ENCODE assay signal across 8 mouse cellular contexts in the genomic region with DNA sequence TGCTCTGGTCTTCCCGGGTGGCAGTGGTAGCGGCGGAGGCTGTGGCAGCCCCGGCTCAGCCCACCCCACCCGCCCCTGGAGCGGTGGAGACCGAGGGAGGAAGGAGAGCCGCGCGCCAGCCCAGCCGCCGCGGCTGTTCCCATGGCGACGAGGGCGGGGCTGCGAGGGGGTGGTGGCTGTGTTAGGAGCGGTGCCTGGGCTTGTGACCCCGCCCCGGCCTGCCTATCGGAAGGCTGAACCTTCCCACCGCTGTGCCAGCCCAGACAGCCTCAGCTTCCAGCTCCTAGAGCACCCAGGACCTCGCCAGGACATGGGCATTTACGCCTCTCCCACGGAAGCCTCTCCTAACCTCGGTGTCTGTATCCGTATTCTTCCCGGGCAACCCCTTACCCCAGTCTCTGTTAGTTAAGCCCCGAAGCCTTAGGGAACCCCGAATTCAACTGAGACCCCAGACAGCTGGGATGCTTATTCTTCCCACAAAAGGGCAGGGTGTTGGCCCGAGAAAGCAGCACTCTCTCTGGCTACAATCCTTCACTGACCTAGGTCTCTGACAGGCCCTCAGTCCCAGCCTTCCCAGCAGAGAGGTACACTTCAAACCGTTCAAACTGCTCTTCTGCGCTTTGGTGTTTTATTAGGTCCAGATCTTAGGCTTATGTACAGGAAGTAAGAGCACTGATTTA. TPM values are rescaled to one million over a fixed set of nuclear protein-coding genes. Genes with fewer than 3 reads are reported as not detected.
DNase-seq lines count a peak whose midpoint lies in the region; ATAC-seq and TF ChIP-seq lines count a peak whose summit lies in the region.

A gene (minus strand): TSS at position 150 of the 680 bp plus-strand sequence.

- TF ChIP-seq POLR2A in kidney, adult 2 months (IDR thresholded peaks at IDR 0.05; ENCODE audit: low read depth, low read length): no peak
- TF ChIP-seq POLR2A in spleen, adult 2 months (IDR thresholded peaks at IDR 0.05; ENCODE audit: low read depth, low read length): no peak

- DNase-seq in layer of hippocampus, adult 11-12 months (ENCODE audit: low spot score): peak; percentile 93
- no peak for DNase-seq in layer of hippocampus, adult 9-10 months (ENCODE audit: low spot score)
- peak; percentile 96 for DNase-seq in heart, adult 18-20 months
- DNase-seq in kidney, adult 2 months: peak; percentile 97
- peak; percentile 58 to 94 for DNase-seq in spleen, adult 2 months (ENCODE audit: low read depth in 1 of 2, low spot score in 2 of 2)

- H3K27me3 ChIP-seq in embryonic facial prominence, embryonic 12.5 days: no peaks in the 10 kb centered on the region
- H3K27me3 ChIP-seq in kidney, adult 2 months (replicated peaks; ENCODE audit: control insufficient read depth, insufficient read depth, low read length): no peaks in the 10 kb centered on the region
- no peaks in the 10 kb centered on the region for H3K27me3 ChIP-seq in limb, embryonic 13.5 days
- H3K27me3 ChIP-seq in midbrain, embryonic 16.5 days (ENCODE audit: control insufficient read depth, insufficient read depth, low read depth, low read length): no peaks in the 10 kb centered on the region
- no peaks in the 10 kb centered on the region for H3K27me3 ChIP-seq in spleen, adult 2 months (ENCODE audit: control insufficient read depth, insufficient read depth, low read length)

- ATAC-seq in embryonic facial prominence, embryonic 12.5 days (ENCODE audit: insufficient number of reproducible peaks, insufficient read depth, low FRiP score, low TSS enrichment): peak; percentile 88
- peak; percentile 94 for ATAC-seq in limb, embryonic 13.5 days (ENCODE audit: low FRiP score, low read depth)
- peak; percentile 88 for ATAC-seq in midbrain, embryonic 16.5 days

- TF ChIP-seq CTCF in kidney, adult 2 months (conservative IDR thresholded peaks at IDR 0.05; ENCODE audit: insufficient read depth, insufficient read length, low read depth, low read length): no peak
- no peak for TF ChIP-seq CTCF in spleen, adult 2 months (IDR thresholded peaks at IDR 0.05; ENCODE audit: extremely low read depth, insufficient read depth, insufficient read length, insufficient replicate concordance)

- H3K9me3 ChIP-seq in embryonic facial prominence, embryonic 12.5 days: no peaks in the 10 kb centered on the region
- H3K9me3 ChIP-seq in limb, embryonic 13.5 days: no peaks in the 10 kb centered on the region
- H3K9me3 ChIP-seq in midbrain, embryonic 16.5 days (replicated peaks; ENCODE audit: control insufficient read depth, low read length, poor library complexity, severe bottlenecking): no peaks in the 10 kb centered on the region

- peak within 1 kb of the TSS; percentile 92 for H3K27ac ChIP-seq in embryonic facial prominence, embryonic 12.5 days
- H3K27ac ChIP-seq in kidney, adult 2 months (ENCODE audit: insufficient read depth, low read depth, low read length): no peak within 1 kb of the TSS
- peak within 1 kb of the TSS; percentile 76 for H3K27ac ChIP-seq in limb, embryonic 13.5 days
- H3K27ac ChIP-seq in midbrain, embryonic 16.5 days (ENCODE audit: low read length): peak within 1 kb of the TSS; percentile 97
- H3K27ac ChIP-seq in spleen, adult 2 months (ENCODE audit: insufficient read depth, low read length): no peak within 1 kb of the TSS

- H3K9ac ChIP-seq in embryonic facial prominence, embryonic 12.5 days: peak within 1 kb of the TSS; percentile 89
- H3K9ac ChIP-seq in limb, embryonic 13.5 days: peak within 1 kb of the TSS; percentile 88
- H3K9ac ChIP-seq in midbrain, embryonic 16.5 days (ENCODE audit: low read depth, low read length): peak within 1 kb of the TSS; percentile 96

- H3K36me3 ChIP-seq in embryonic facial prominence, embryonic 12.5 days: peaks cover 79% of the 10 kb centered on the region
- no peaks in the 10 kb centered on the region; the same call in 1 of the 2 replicates for H3K36me3 ChIP-seq in kidney, adult 2 months (ENCODE audit: control insufficient read depth, insufficient read depth, low read length)
- H3K36me3 ChIP-seq in limb, embryonic 13.5 days: peaks cover 74% of the 10 kb centered on the region
- H3K36me3 ChIP-seq in midbrain, embryonic 16.5 days (ENCODE audit: control insufficient read depth, insufficient read depth, low read length): peaks cover 10% of the 10 kb centered on the region; the same call in 1 of the 2 replicates
- H3K36me3 ChIP-seq in spleen, adult 2 months (ENCODE audit: control insufficient read depth, insufficient read depth, low read length): peaks cover 15% of the 10 kb centered on the region

- peak within 1 kb of the TSS; percentile 88 for H3K4me3 ChIP-seq in embryonic facial prominence, embryonic 12.5 days
- H3K4me3 ChIP-seq in kidney, adult 2 months (ENCODE audit: insufficient read depth, low read depth, low read length): peak within 1 kb of the TSS; percentile 45
- peak within 1 kb of the TSS; percentile 86 for H3K4me3 ChIP-seq in limb, embryonic 13.5 days
- H3K4me3 ChIP-seq in midbrain, embryonic 16.5 days (ENCODE audit: low read depth, low read length): peak within 1 kb of the TSS; percentile 87
- H3K4me3 ChIP-seq in spleen, adult 2 months (ENCODE audit: extremely low read depth, insufficient read depth, insufficient read length): peak within 1 kb of the TSS; percentile 55

- H3K4me1 ChIP-seq in embryonic facial prominence, embryonic 12.5 days: peaks cover 22% of the 10 kb centered on the region
- no peaks in the 10 kb centered on the region; the same call in 1 of the 2 replicates for H3K4me1 ChIP-seq in kidney, adult 2 months (ENCODE audit: control insufficient read depth, insufficient read depth, low read length)
- peaks cover 31% of the 10 kb centered on the region for H3K4me1 ChIP-seq in limb, embryonic 13.5 days
- H3K4me1 ChIP-seq in midbrain, embryonic 16.5 days (ENCODE audit: control insufficient read depth, insufficient read depth, low read length): peaks cover 28% of the 10 kb centered on the region
- peaks cover 11% of the 10 kb centered on the region for H3K4me1 ChIP-seq in spleen, adult 2 months (ENCODE audit: control insufficient read depth, insufficient read depth, insufficient read length)

- H3K4me2 ChIP-seq in embryonic facial prominence, embryonic 12.5 days (replicated peaks): peak within 1 kb of the TSS; percentile 58
- peak within 1 kb of the TSS; percentile 83 for H3K4me2 ChIP-seq in limb, embryonic 13.5 days (replicated peaks)
- H3K4me2 ChIP-seq in midbrain, embryonic 16.5 days (ENCODE audit: low read length): peak within 1 kb of the TSS; percentile 73

- 9% methylated on average over 17 of the region's 33 CpGs for WGBS in embryonic facial prominence, embryonic 12.5 days
- WGBS in kidney, adult 2 months: 8% methylated on average over 32 of the region's 33 CpGs
- 3% methylated on average over 33 of the region's 33 CpGs for WGBS in limb, embryonic 13.5 days
- 6% methylated on average over 26 of the region's 33 CpGs for WGBS in midbrain, embryonic 16.5 days
- WGBS in spleen, adult 2 months: 12% methylated on average over 32 of the region's 33 CpGs

RNA-seq across cellular contexts. Expression of the gene that starts here (rescaled TPM):
- 120 and 141 TPM in 2 replicates for polyA plus RNA-seq in embryonic facial prominence, embryonic 12.5 days (2016; fragmentation: Nextera tagmentation; extraction: Ambion mirVana)
- under 1 TPM; 0.37 to 0.69 TPM for total RNA-seq in heart, adult 18-20 months (2021)
- polyA plus RNA-seq in kidney, adult 2 months (2012; rRNA removed): 6.8 and 7.8 TPM in 2 replicates
- 91.7 and 93.9 TPM in 2 replicates for polyA plus RNA-seq in limb, embryonic 13.5 days (2015; fragmentation: Nextera tagmentation; extraction: Ambion mirVana)
- 258 and 267 TPM in 2 replicates for polyA plus RNA-seq in midbrain, embryonic 16.5 days (2015; fragmentation: Nextera tagmentation; extraction: Ambion mirVana)
- 4.1 and 4.4 TPM in 2 replicates for polyA plus RNA-seq in spleen, adult 2 months (2012; rRNA removed)

Comparison
In these comparisons a context has a peak if more than half of its experiments do, and no peak if none do; other contexts are left out.
1. RNA of the gene that starts here (polyA plus RNA-seq): 258 to 267 TPM in midbrain, embryonic 16.5 days, 120 to 141 TPM in embryonic facial prominence, embryonic 12.5 days and 91.7 to 93.9 TPM in limb, embryonic 13.5 days; 6.8 to 7.8 TPM in kidney, adult 2 months and 4.1 to 4.4 TPM in spleen, adult 2 months; every median in the first group is over 10 times any median in the second.
2. Peak in DNase-seq in heart, adult 18-20 months; RNA of the gene not detected or under 1 TPM.
3. H3K27ac ChIP-seq: peak in embryonic facial prominence, embryonic 12.5 days (single experiment), limb, embryonic 13.5 days (single experiment) and midbrain, embryonic 16.5 days (single experiment); none in kidney, adult 2 months (single experiment) and spleen, adult 2 months (single experiment).
4. Peak in every context shown above with its lines, with median percentiles within 50 percentile points of each other: ATAC-seq, H3K4me2 ChIP-seq, H3K4me3 ChIP-seq and H3K9ac ChIP-seq.